Mouse (Mus musculus): Measurements from ENCODE around the gene Deup1. TPM values are rescaled to one million over a fixed set of nuclear protein-coding genes. Genes with fewer than 3 reads are reported as not detected.
A peak's percentile ranks its signal among the peaks of the same experiment; 100 is the strongest.

The Deup1 gene
- polyA plus RNA-seq, 1 experiment from 2014 or later: 0.80 TPM

DNA sequence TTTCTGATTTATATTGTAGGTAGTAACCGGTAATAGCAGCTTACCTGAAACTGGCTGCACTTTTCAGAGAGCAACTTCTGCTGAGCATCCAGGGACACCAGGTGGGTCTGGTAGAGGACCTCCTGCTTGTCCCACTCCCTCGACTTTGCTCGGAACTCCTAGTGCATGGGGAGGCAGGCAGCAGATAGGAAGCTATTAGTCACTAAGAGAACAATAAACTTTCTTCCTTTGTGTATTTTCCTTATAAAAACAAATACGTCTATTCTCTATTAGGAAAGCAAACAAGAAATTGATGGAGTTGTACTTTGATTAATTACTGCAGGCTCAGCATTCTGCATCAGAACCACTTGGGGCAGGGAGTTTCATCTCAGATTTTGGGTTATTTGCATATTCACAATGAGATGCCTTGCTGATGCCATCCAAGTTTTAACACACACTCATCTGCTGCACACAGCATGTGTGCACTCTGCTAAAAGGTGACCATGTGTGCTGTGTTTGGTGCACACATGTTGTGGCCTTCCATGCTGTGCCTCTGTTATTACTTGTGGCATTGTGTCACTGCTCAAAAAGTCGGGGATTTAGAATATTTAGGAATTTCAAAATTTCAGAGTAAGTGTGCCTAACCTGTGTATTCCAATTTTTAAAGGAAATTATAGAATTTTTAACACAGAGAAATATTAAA lies 26.7 kb downstream of the Deup1 start:
- no peaks in the 10 kb centered on the region for H3K4me1 ChIP-seq (ENCODE audit: control insufficient read depth, insufficient read depth, low read length)
- H3K4me3 ChIP-seq (ENCODE audit: low read length): no peak overlapping the region
- WGBS: 50% methylated on average over 5 of the region's 5 CpGs
- H3K9ac ChIP-seq (ENCODE audit: low read depth, low read length): no peak overlapping the region
- no peak overlapping the region; the same call in 1 of the 2 replicates for H3K27ac ChIP-seq (ENCODE audit: low read depth, low read length)
- no peaks in the 10 kb centered on the region for H3K36me3 ChIP-seq (ENCODE audit: control insufficient read depth, insufficient read depth, low read length)
- no peaks in the 10 kb centered on the region for H3K9me3 ChIP-seq (ENCODE audit: control insufficient read depth, low read length)
- H3K27me3 ChIP-seq (ENCODE audit: control insufficient read depth, insufficient read depth, low read length): no peaks in the 10 kb centered on the region
- no peak overlapping the region for H3K4me2 ChIP-seq (replicated peaks; ENCODE audit: low read depth, low read length)
- ATAC-seq (ENCODE audit: low FRiP score, low TSS enrichment): no peak

DNA sequence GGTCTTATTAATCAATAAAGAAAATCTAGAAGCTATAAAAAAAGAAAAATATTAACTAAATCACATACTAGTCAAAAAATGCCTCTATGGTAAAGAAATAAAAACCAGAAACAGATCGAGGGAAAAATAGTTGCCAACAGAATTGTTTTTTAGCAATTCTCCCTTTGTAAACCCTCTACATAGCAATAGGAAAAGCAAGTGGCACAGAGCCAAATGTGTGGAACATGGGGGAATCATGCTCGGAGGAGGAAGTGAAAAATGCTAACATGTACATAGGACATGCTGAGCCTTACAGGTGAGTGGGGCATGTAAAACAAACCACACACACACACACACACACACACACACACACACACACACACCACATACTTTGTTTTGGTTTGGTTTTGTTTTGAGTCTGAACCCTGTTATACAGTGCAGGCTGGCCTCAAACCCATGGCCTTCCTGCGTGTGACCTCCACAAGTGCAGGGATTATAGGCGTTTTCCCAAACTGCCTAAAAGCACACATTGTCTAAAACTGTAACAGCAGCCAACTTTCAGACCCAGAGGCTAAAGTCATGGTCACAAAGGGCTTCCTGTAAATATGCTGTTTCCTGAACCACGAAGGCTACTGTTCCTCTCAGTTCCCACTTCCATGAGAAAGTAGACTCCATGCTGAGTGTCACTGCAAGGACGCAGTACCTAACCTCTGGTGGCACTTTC lies 27.4 kb downstream of the Deup1 start:
- H3K4me3 ChIP-seq (ENCODE audit: low read length): no peak overlapping the region
- no peaks in the 10 kb centered on the region for H3K4me1 ChIP-seq (ENCODE audit: control insufficient read depth, insufficient read depth, low read length)
- H3K9ac ChIP-seq (ENCODE audit: low read depth, low read length): no peak overlapping the region
- WGBS: 54% methylated on average over 6 of the region's 6 CpGs
- no peak for ATAC-seq (ENCODE audit: low FRiP score, low TSS enrichment)
- H3K9me3 ChIP-seq (ENCODE audit: control insufficient read depth, low read length): no peaks in the 10 kb centered on the region
- no peak overlapping the region; the same call in 1 of the 2 replicates for H3K27ac ChIP-seq (ENCODE audit: low read depth, low read length)
- H3K4me2 ChIP-seq (replicated peaks; ENCODE audit: low read depth, low read length): no peak overlapping the region
- no peaks in the 10 kb centered on the region for H3K36me3 ChIP-seq (ENCODE audit: control insufficient read depth, insufficient read depth, low read length)
- no peaks in the 10 kb centered on the region for H3K27me3 ChIP-seq (ENCODE audit: control insufficient read depth, insufficient read depth, low read length)

DNA sequence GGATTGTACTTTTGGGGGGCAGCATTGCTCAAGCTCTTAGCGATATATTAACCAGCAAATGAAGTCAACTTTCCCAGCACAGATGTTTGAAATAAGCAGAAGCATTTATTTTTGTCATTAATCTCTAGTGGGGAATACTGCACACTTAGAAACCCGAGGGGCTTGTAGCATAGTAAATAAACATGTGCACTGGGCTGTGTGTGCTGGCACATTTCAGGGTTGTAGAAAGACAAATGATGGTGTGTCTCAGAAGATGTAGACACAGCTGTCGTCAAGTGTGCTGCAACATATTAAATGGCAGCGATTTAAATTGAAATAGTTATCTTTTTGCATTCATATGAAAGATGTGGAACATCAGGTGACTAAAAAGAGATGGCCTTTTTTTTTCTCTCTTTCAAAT lies 31.1 kb downstream of the Deup1 start:
- ATAC-seq (ENCODE audit: low FRiP score, low TSS enrichment): no peak
- Histone ChIP-seq H3K9ac (ENCODE audit: low read depth, low read length) (no peak overlapping the region), H3K4me3 (ENCODE audit: low read length) (no peak overlapping the region), H3K27me3 (ENCODE audit: control insufficient read depth, insufficient read depth, low read length) (no peaks in the 10 kb centered on the region; the same call in 1 of the 2 replicates), H3K36me3 (ENCODE audit: control insufficient read depth, insufficient read depth, low read length) (no peaks in the 10 kb centered on the region), H3K27ac (ENCODE audit: low read depth, low read length) (no peak overlapping the region), H3K4me2 (replicated peaks; ENCODE audit: low read depth, low read length) (no peak overlapping the region), H3K9me3 (ENCODE audit: control insufficient read depth, low read length) (no peaks in the 10 kb centered on the region), H3K4me1 (ENCODE audit: control insufficient read depth, insufficient read depth, low read length) (no peaks in the 10 kb centered on the region)
- WGBS: 45% methylated on average over 4 of the region's 4 CpGs

DNA sequence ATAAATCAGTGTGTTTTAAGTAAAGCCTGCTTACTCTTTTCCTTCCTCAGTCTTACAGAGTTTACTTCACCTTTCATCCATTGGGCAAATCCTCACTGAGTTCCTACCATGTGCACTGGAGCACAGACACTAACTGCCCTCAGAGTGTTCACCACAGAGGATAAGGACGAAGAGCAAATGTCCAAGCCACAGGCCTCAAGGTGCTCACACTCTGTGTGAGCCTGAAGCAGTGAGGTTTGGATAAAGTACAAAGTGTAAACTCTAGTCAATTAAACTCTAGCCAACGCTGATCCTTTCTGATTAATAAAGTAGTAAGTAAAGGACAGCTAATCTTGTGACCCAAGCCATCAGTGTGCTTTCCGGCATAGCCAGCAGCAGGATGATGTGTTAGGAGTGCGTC lies 33.6 kb downstream of the Deup1 start:
- Histone ChIP-seq H3K27ac (ENCODE audit: low read depth, low read length) (no peak overlapping the region), H3K36me3 (ENCODE audit: control insufficient read depth, insufficient read depth, low read length) (no peaks in the 10 kb centered on the region), H3K27me3 (ENCODE audit: control insufficient read depth, insufficient read depth, low read length) (no peaks in the 10 kb centered on the region; the same call in 1 of the 2 replicates), H3K4me1 (ENCODE audit: control insufficient read depth, insufficient read depth, low read length) (no peaks in the 10 kb centered on the region), H3K9ac (ENCODE audit: low read depth, low read length) (no peak overlapping the region), H3K4me2 (replicated peaks; ENCODE audit: low read depth, low read length) (no peak overlapping the region), H3K9me3 (ENCODE audit: control insufficient read depth, low read length) (no peaks in the 10 kb centered on the region), H3K4me3 (ENCODE audit: low read length) (no peak overlapping the region)
- WGBS: 85% methylated on average over 4 of the region's 4 CpGs
- ATAC-seq (ENCODE audit: low FRiP score, low TSS enrichment): no peak

DNA sequence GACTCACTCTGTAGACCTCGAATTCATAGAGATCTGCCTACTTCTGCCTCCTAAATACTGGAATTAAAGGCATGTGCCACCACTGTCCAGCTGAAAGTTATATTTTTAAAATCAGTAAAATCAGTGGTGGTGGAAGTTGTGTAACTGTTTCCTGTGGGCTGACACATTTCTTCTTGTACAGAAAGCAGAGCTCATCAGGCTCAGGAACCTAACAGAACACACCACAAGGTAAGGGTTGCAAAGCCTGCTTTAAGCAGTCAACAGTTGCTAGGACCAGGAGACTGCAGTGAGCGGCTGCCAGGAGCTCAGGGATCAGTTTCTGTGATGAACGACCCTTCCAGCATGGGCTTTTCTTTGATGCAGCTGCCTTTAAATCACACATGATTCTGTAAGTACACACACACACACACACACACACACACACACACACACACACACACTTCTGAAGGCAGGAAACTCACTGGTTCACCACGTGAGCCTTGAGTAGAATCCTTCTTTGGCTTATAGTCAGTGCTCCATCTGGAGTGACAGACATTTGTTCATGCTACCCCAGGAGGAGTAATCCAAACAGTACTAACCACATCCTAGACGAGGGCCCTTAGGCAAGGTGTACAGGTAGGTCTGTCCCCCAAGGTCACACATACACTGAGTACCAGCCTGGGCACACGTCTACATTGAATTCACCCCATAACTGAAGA lies 40.4 kb downstream of the Deup1 start:
- ATAC-seq (ENCODE audit: low FRiP score, low TSS enrichment): 0 out of 2 replicates have a peak, but pooled peaks have one; percentile 35
- H3K27me3 ChIP-seq (ENCODE audit: control insufficient read depth, insufficient read depth, low read length): no peaks in the 10 kb centered on the region
- H3K4me1 ChIP-seq (ENCODE audit: control insufficient read depth, insufficient read depth, low read length): no peaks in the 10 kb centered on the region
- WGBS: 34% methylated on average over 6 of the region's 6 CpGs
- no peaks in the 10 kb centered on the region for H3K9me3 ChIP-seq (ENCODE audit: control insufficient read depth, low read length)
- no peak overlapping the region for H3K4me2 ChIP-seq (replicated peaks; ENCODE audit: low read depth, low read length)
- no peaks in the 10 kb centered on the region for H3K36me3 ChIP-seq (ENCODE audit: control insufficient read depth, insufficient read depth, low read length)
- H3K27ac ChIP-seq (ENCODE audit: low read depth, low read length): no peak overlapping the region
- no peak overlapping the region for H3K4me3 ChIP-seq (ENCODE audit: low read length)
- H3K9ac ChIP-seq (ENCODE audit: low read depth, low read length): no peak overlapping the region

DNA sequence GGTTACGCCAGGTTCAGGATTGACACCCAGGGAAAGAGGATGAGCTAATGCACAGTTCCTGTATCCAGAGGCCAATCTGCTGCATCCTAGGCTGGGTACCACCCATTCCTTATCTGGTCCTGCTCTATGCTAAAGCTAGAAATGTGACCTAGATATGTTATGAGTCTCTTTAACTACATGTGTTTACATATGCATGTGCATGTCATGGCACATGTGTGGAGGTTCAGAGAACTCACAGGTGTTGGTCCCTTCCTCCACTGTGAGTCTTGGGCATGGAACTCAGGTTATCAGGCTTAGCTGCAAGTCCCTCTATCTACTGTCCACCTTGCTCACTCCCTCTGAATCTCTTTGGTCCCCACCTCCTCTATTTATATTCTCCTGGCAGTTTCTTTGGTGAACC lies 41.8 kb downstream of the Deup1 start:
- H3K9me3 ChIP-seq (ENCODE audit: control insufficient read depth, low read length): no peaks in the 10 kb centered on the region
- H3K4me3 ChIP-seq (ENCODE audit: low read length): no peak overlapping the region
- no peak overlapping the region for H3K27ac ChIP-seq (ENCODE audit: low read depth, low read length)
- H3K36me3 ChIP-seq (ENCODE audit: control insufficient read depth, insufficient read depth, low read length): no peaks in the 10 kb centered on the region
- H3K9ac ChIP-seq (ENCODE audit: low read depth, low read length): no peak overlapping the region
- H3K4me1 ChIP-seq (ENCODE audit: control insufficient read depth, insufficient read depth, low read length): no peaks in the 10 kb centered on the region
- 79% methylated on average over 1 of the region's 1 CpGs for WGBS
- no peak overlapping the region for H3K4me2 ChIP-seq (replicated peaks; ENCODE audit: low read depth, low read length)
- no peaks in the 10 kb centered on the region for H3K27me3 ChIP-seq (ENCODE audit: control insufficient read depth, insufficient read depth, low read length)
- ATAC-seq (ENCODE audit: low FRiP score, low TSS enrichment): no peak

DNA sequence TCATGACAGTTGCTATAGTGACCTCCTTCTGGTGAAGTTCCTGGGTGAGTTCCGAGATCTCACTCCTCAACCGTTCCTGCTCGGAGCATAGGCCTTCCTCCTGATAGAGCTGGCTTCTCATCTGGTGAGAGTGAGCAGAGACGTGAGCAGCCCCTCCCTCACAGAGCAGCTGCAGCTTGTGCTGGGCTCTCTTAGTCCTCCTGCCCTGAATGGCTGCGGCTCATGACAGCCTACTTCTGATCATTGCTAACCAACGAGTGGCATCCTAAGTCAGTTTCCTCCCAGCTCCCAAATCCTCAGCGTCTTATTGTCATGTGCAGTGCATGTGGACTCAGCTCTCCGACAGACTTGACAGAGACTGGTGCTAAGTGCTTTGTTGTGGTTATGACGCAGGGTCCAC lies 43.5 kb downstream of the Deup1 start:
- H3K9ac ChIP-seq (ENCODE audit: low read depth, low read length): no peak overlapping the region
- no peaks in the 10 kb centered on the region for H3K36me3 ChIP-seq (ENCODE audit: control insufficient read depth, insufficient read depth, low read length)
- no peak overlapping the region for H3K4me3 ChIP-seq (ENCODE audit: low read length)
- H3K9me3 ChIP-seq (ENCODE audit: control insufficient read depth, low read length): no peaks in the 10 kb centered on the region
- ATAC-seq (ENCODE audit: low FRiP score, low TSS enrichment): no peak
- no peak overlapping the region for H3K27ac ChIP-seq (ENCODE audit: low read depth, low read length)
- H3K4me1 ChIP-seq (ENCODE audit: control insufficient read depth, insufficient read depth, low read length): no peaks in the 10 kb centered on the region
- H3K27me3 ChIP-seq (ENCODE audit: control insufficient read depth, insufficient read depth, low read length): no peaks in the 10 kb centered on the region
- H3K4me2 ChIP-seq (replicated peaks; ENCODE audit: low read depth, low read length): no peak overlapping the region
- WGBS: 86% methylated on average over 9 of the region's 9 CpGs

DNA sequence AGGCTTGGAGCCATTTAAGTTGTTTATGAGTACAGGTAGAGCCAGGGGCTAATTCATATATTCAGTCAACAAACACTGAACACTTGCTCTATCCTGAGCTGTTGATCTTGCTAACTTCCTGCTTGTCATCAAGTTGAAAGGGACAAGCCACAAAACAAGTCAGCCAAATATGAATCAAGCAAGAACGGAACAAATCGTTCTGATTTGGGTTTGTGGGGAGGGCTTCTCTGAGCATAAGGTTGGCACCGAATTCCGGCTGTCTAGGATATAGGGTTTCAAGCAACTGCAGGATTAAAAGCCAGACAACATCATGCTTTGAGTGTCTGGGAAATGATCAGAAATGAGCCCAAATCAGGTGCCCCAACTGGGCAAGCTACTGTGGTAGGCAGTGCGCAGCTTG lies 45.7 kb downstream of the Deup1 start:
- ATAC-seq (ENCODE audit: low FRiP score, low TSS enrichment): no peak
- H3K9me3 ChIP-seq (ENCODE audit: control insufficient read depth, low read length): no peaks in the 10 kb centered on the region
- H3K36me3 ChIP-seq (ENCODE audit: control insufficient read depth, insufficient read depth, low read length): no peaks in the 10 kb centered on the region
- no peak overlapping the region for H3K4me3 ChIP-seq (ENCODE audit: low read length)
- H3K27ac ChIP-seq (ENCODE audit: low read depth, low read length): no peak overlapping the region
- WGBS: 83% methylated on average over 5 of the region's 5 CpGs
- H3K4me2 ChIP-seq (replicated peaks; ENCODE audit: low read depth, low read length): no peak overlapping the region
- H3K4me1 ChIP-seq (ENCODE audit: control insufficient read depth, insufficient read depth, low read length): no peaks in the 10 kb centered on the region
- H3K9ac ChIP-seq (ENCODE audit: low read depth, low read length): no peak overlapping the region
- H3K27me3 ChIP-seq (ENCODE audit: control insufficient read depth, insufficient read depth, low read length): no peaks in the 10 kb centered on the region

DNA sequence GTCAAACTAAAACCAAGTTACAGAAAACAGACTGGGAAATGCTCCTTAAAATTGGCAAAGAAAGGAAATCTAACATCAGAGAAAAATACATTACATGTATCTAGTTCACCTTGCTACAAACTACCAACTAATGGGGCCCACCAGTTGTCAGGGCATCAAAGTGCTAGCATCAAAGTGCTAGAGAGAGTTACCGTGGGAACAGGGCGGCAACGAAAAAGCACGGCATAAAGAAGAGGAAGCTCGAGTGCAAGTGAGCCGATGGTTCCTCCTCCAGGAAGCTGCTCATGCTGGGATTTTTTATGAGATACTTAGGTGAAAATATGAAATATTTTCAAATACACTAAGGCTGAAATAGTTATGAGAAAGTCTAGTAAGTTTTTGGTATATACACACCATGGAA lies 47.6 kb downstream of the Deup1 start:
- ATAC-seq (ENCODE audit: low FRiP score, low TSS enrichment): no peak
- no peaks in the 10 kb centered on the region for H3K27me3 ChIP-seq (ENCODE audit: control insufficient read depth, insufficient read depth, low read length)
- H3K9ac ChIP-seq (ENCODE audit: low read depth, low read length): no peak overlapping the region
- no peak overlapping the region for H3K4me3 ChIP-seq (ENCODE audit: low read length)
- no peaks in the 10 kb centered on the region for H3K9me3 ChIP-seq (ENCODE audit: control insufficient read depth, low read length)
- no peak overlapping the region for H3K27ac ChIP-seq (ENCODE audit: low read depth, low read length)
- no peaks in the 10 kb centered on the region for H3K36me3 ChIP-seq (ENCODE audit: control insufficient read depth, insufficient read depth, low read length)
- H3K4me2 ChIP-seq (replicated peaks; ENCODE audit: low read depth, low read length): no peak overlapping the region
- WGBS: 40% methylated on average over 6 of the region's 6 CpGs
- H3K4me1 ChIP-seq (ENCODE audit: control insufficient read depth, insufficient read depth, low read length): no peaks in the 10 kb centered on the region
